Mouse (Mus musculus): ENCODE data around the gene Acvr2b. TPM values are rescaled to one million over a fixed set of nuclear protein-coding genes. Genes with fewer than 3 reads are reported as not detected.

The Acvr2b gene
- total RNA-seq, 4 experiments from 2014 or later = 5.7 to 12.7 (median 10.7) TPM

- no peak for DNase-seq
Observed at GRCm38 (mm10) chr9:119408898-119409664, 7.2 kb downstream of the Acvr2b start.

GRCm38 (mm10) chr9:119409864-119410263, 7.9 kb downstream of the Acvr2b start:
- no peak for DNase-seq

GRCm38 (mm10) chr9:119418025-119418424, 16.1 kb downstream of the Acvr2b start:
- DNase-seq = no peak

- no peak for DNase-seq
Observed at GRCm38 (mm10) chr9:119419852-119420438, 18.0 kb downstream of the Acvr2b start.

GRCm38 (mm10) chr9:119425217-119425975, 23.5 kb downstream of the Acvr2b start:
- DNase-seq = peak; percentile 32

DNA sequence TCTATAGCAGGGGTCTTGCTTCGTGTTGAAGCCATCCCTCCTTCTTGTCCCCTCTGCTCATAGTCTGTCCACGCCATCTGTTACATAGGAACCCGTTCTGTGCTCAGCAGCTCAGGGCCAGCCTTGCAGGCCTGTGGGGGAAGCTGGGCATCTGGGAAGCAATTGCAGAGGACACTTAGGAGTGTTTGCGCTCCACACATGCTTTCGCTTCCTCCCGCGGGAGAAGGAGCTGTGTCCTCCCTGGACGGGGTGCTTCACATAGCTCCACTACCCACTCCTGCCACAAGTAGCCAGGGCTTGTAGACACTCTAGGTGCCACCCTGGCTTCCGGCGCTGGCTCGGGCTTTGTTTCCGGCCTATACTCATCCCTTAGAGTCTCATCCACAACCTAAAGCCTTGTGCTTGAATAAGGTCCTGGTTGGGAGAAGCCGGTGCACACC, 24.1 kb downstream of the Acvr2b start:
- DNase-seq = no peak

DNA sequence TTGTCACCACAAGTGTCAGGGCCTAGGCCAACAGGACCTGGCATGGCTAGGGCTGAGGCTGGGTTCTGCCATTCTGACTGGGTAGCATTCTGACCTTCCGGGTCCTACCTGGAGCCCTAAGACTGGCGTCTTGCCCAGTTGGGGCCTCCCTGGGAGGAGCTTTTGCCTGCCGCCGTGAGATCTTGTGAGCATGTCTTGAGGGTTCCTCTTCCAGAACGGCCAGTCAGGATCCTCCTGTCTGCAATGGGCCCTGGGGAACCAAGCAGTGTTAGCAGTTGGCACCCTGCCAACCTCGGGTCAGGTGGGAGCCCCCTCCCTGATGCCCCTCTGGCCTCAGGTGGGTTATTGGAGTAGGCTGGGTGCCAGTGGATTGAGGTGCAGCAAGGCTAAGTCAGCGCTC, 24.6 kb downstream of the Acvr2b start:
- DNase-seq = no peak

GRCm38 (mm10) chr9:119430311-119430710, 28.4 kb downstream of the Acvr2b start:
- peak; percentile 64 for DNase-seq

- DNase-seq = no peak
Observed at GRCm38 (mm10) chr9:119435855-119436254, 33.9 kb downstream of the Acvr2b start.

DNA sequence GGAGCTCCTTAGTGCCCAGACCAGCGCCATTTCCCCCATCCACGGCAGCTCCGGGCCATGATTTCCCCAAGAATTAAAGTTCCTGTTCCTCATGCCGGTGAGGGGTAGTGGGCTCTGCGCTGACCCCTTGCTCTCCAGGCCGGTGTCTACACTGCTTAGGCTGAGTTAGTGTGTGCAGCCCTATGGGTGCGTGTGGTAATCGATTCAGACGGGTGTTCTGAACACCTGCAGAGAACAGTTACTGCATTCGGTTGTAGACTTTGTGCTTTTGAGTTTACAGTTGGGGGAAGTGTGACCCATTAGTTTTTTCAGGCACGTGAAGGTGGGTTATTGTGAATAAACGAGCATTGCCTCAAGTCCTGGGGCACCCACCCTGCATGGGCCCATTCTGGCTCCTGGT, 36.1 kb downstream of the Acvr2b start:
- DNase-seq = no peak

DNA sequence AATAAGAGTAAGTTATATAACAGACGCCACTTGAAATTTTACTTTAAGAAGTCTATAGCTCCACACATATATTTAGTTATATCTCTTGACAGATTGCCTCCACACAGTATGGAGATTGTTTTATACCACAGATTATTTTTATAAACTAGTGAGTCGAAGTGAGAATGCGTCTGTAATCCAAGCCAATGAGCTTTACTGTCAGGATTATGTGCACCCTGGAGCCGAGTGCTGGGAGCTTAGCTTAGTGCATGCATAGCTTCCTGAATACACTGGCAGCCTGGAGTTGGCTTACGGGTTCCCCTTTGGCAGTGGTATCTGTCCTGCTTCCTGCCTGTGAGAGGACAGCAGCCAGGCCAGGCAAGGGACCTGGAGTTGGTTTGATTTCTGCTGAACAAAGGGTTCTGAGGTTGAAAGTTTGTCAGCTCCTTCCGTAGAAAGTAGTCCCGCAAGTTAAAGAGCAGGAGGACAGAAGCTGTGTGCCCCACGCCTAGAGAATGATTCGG, 36.6 kb downstream of the Acvr2b start:
- DNase-seq = no peak

- peak; percentile 95 for DNase-seq
Observed at GRCm38 (mm10) chr9:119444738-119445429, 43.0 kb downstream of the Acvr2b start, which contains the start of gene Exog. Gene Exog (plus strand): TSS chr9:119444943.

- no peak for DNase-seq
Observed at GRCm38 (mm10) chr9:119445737-119446136, 43.8 kb downstream of the Acvr2b start.

DNA sequence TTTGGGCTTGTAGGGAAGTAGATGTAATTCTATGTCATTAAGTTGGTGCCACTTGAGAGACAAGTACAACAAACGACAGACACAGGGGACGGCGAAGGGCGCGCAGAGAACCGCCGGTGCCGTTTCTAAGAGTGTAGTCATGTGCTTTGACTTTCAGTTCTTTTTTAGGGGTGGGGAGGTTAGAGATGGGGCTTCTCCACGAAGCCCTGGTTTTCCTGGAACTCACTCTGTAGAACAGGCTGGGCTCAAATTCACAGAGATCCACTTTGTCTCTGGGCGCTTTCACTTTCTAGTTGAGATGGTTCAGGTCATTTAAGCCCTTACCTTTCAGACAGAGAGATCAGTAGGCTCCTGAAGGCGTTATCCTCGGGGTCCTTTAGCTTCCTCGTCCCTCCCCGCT, 54.0 kb downstream of the Acvr2b start:
- DNase-seq = no peak

GRCm38 (mm10) chr9:119457122-119457521, 55.2 kb downstream of the Acvr2b start:
- no peak for DNase-seq

DNA sequence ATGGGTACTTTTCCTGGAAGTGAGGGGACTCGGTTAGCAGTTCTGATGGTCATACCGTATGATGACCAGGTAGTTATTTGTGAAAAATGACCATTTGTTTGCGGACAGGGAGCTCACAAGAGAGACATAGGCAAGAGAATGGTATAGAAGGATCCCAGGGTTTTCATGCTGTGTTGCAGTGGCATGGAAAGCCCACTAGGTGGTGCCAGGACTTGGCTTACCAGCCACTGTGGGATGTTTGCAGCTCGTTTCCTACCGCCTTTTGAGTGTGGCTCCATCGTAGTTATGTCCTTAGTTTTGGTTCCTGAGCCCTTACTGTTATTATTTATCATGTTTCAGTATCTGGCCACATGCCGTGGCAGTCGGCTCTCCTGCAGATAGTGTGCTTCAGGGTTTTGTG, 58.5 kb downstream of the Acvr2b start:
- DNase-seq = peak; percentile 28

GRCm38 (mm10) chr9:119465056-119465455, 63.1 kb downstream of the Acvr2b start:
- DNase-seq = no peak

DNA sequence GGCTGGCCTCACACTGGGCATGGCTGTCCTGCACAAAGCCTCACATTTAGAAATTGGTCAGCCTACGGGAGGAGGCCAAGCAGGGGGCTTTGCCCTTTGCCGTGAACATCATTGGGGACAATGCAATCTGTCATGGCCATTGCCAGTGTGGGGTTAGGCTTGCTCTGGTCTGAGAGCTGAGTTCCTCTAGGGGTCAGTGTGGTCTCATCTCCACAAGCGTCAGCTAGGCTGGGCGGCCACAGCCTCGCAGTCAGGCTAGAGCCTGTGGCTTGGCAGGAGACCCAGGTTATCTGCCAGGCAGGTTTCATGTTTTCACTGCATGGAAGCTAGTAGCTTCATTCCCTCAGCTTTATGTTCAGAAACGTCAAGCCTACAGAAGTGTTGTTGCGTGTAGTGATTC, 63.7 kb downstream of the Acvr2b start:
- no peak for DNase-seq

DNA sequence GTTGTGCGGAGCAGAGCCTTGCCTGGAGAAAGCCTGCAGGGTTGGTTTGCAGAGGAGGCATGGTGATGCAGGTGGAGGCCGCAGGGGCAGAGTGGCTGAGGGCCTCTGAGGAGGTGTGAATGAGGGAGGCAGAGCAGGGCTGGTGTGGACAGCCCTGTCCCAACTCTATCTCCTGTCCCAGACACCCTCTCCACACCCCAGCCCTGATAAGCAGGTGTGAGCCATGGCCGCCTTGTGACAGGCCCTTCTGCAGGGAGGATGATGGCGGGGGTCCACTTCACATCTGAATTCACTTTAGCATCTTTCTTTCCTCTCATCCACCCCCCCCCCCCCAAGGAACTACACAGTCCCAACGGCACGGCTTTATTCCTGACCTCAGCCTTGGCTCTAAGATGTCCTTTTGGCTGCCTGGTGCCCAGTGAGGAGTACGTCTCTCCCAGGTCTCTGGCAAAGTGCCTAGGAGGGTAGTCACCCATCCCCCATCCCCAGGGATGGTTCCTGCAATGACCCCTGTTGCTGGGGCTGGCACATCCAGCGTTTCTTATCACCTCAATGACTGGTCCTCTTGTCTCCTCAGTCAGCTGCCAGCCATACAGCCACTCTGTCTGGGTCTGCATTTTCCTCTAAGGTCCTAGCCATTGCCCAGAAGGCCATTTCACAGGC, 67.9 kb downstream of the Acvr2b start:
- DNase-seq = no peak

DNA sequence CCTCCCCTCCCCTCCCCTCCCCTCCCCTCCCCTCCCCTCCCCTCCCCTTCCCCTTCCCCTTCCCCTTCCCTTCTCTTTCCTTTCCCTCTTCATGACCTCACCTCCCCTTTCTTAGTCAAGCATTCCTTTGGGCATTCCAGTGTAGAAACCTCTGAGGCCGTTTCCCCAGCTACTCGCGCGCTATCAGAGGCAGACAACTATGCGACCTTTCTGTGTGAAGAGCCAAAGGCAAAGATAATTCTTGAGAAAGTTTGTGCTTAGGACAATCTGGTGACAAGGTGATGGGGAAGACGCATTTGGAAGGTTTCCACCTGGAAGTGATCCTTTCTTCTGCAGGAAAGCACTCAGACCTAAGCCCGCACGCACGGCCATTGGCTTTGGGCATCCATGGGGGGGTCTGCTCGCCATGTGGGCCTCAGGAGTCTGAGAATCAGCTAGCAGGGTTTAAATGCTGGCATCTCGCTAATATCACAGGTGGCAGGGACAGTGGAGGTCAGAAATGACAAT, 70.5 kb downstream of the Acvr2b start:
- no peak for DNase-seq

DNA sequence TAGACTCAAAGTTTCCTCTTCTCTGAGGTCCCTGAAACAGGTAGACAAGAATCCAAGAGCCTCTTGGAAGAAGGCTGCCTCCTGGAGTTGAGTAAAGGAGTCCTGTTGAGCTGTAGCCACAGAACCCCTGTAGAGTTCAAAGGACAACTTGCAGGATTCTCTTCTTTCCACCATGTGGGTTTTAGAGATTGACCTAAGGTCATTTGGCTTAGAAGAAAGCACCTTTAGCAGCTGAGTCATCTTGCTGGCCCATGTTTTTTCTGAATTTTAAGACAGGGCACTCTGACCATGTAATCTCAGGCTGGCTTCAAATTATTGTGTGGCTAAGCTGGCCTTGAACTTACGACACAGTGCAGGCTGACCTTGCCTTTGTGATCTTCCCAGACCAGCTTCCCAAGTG, 71.1 kb downstream of the Acvr2b start:
- no peak for DNase-seq
